Mouse (Mus musculus) thymus, adult 2 months (tissue): ENCODE results near the gene Chn2. TPM values are rescaled to one million over a fixed set of nuclear protein-coding genes. Genes with fewer than 3 reads are reported as not detected.
A peak's percentile ranks its signal among the peaks of the same experiment; 100 is the strongest.

Source experiments
- DNase-seq: peaks from one replicate; pipeline ENCODE4 v3.0.0; 2021
- H3K27ac ChIP-seq: fragments of 200-500 bp; 2 replicates; pipeline ENCODE4 v1.5.1; 2012; ENCODE audit warnings: low read length, control low read depth; ENCODE audit not compliant: control insufficient read depth, insufficient read depth
- H3K27me3 ChIP-seq: fragments of 200-500 bp; 2 replicates; pipeline ENCODE4 v1.6.1; 2012; ENCODE audit warnings: mild to moderate bottlenecking, low read length, moderate library complexity, mixed read lengths; ENCODE audit not compliant: control insufficient read depth, insufficient read depth
- H3K36me3 ChIP-seq: fragments of 200-500 bp; 2 replicates; pipeline ENCODE4 v1.6.1; 2012; ENCODE audit warnings: mild to moderate bottlenecking, low read length, moderate library complexity; ENCODE audit not compliant: control insufficient read depth, insufficient read depth
- H3K4me1 ChIP-seq: fragments of 200-500 bp; replicated peaks from 2 replicates; pipeline ENCODE4 v1.6.1; 2012; ENCODE audit warnings: low read length; ENCODE audit not compliant: control insufficient read depth, insufficient read depth
- H3K4me3 ChIP-seq: fragments of 200-500 bp; 2 replicates; pipeline ENCODE4 v1.5.1; 2012; ENCODE audit warnings: mild to moderate bottlenecking, low read length, control low read depth, moderate library complexity; ENCODE audit not compliant: control insufficient read depth, insufficient read depth
- CTCF ChIP-seq: fragments of 200-500 bp; IDR thresholded peaks from 2 replicates; pipeline ENCODE4 v1.5.1; 2012; ENCODE audit warnings: mild to moderate bottlenecking, control low read depth, low read length, moderate library complexity, borderline replicate concordance; ENCODE audit not compliant: control insufficient read depth, poor library complexity, insufficient read depth; ENCODE audit errors: extremely low read depth
- POLR2A ChIP-seq: fragments of 200-500 bp; IDR thresholded peaks from 2 replicates; pipeline ENCODE4 v1.6.1; 2012; ENCODE audit warnings: mild to moderate bottlenecking, low read length, control low read depth, moderate library complexity; ENCODE audit not compliant: control insufficient read depth, poor library complexity, insufficient read depth; ENCODE audit errors: extremely low read depth
- WGBS: fragments of 180-500 bp; shearing (Covaris S2); methylation state at CpG from one replicate; pipeline ENCODE4 v1.1.7; 2018; 5-methylcytosine and 5-hydroxymethylcytosine counted together
- polyA plus RNA-seq: library from polyadenylated mRNA; depleted of rRNA; stranded (reverse); fragments of >200 nt; gene quantifications from 2 replicates; pipeline ENCODE4 v1.2.3, GENCODE M21; 2012

Chn2 gene
- polyA plus RNA-seq, 1 experiment = 7.6 TPM

DNA sequence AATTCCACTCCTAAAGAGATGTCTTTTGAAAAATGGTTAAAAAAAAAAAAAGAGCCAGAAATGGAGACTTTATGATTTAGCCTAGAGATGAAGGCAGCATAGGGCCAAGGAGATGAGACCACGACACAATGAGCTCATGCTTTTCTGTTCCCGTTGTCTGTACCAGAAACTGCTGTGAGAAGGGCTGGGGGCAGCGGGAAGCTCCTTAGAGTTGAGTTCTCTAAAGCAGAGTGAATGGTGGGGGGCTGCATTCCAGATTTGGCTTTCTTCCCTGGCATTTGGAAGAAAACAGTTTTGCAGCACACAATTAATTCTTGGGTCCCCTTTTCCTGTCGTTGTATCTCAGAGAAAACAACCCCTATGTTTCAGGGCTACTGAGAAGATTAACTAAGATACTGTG, 30.1 kb upstream of the Chn2 start:
- no peak overlapping the region for H3K27ac ChIP-seq
- no peak for DNase-seq
- no peak overlapping the region for H3K4me3 ChIP-seq
- H3K4me1 ChIP-seq = no peaks in the 10 kb centered on the region
- H3K36me3 ChIP-seq = no peaks in the 10 kb centered on the region
- H3K27me3 ChIP-seq = no peaks in the 10 kb centered on the region
- WGBS = 88% methylated on average over 4 of the region's 4 CpGs
- TF ChIP-seq POLR2A = no peak
- TF ChIP-seq CTCF = no peak

DNA sequence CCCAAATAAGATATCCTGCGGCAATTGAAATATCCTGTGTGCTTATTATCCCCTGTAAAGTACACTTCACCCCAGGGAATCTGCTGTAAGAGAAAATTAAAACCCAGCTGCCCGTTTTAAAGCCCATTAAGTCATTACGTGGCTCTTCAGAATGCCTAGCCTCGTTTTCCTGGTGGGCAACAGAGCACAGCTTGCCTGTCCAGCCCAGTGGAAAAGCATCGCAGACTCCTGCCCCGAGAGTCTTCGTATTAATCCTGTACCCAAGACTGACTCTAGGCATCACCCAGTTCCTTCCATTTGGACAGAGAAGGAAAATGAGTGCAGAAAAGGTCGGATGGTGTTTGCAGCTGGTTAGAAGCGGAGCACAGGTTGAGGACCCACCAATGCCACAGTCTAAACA, 29.0 kb upstream of the Chn2 start:
- Histone ChIP-seq H3K36me3 (no peaks in the 10 kb centered on the region), H3K4me1 (no peaks in the 10 kb centered on the region), H3K27me3 (no peaks in the 10 kb centered on the region), H3K27ac (no peak overlapping the region), H3K4me3 (no peak overlapping the region)
- TF ChIP-seq POLR2A (no peak), CTCF (no peak)
- DNase-seq = no peak
- 92% methylated on average over 9 of the region's 9 CpGs for WGBS

DNA sequence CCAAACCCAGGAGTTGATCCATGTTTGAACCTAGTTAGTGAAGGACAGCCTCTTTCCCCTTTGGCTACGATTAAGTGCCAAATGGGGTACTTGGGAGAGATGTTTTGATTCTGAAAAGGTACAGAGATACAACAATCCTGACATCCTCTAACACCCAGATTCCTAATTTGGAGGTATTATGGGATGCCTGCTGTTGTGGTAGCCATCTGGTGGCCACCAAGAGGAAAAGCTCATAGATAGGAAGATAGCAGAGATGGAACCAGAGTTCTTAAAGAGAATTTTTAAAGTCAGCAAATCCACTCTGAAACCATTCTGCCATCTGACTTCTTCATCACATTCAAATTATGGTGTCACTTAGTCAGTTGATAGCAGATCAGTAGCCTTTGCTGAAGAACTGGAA, 27.2 kb upstream of the Chn2 start:
- Histone ChIP-seq H3K27me3 (no peaks in the 10 kb centered on the region), H3K27ac (no peak overlapping the region), H3K4me1 (no peaks in the 10 kb centered on the region), H3K4me3 (no peak overlapping the region), H3K36me3 (no peaks in the 10 kb centered on the region)
- WGBS = 93% methylated on average over 1 of the region's 1 CpGs
- TF ChIP-seq POLR2A (no peak), CTCF (no peak)
- DNase-seq = no peak

DNA sequence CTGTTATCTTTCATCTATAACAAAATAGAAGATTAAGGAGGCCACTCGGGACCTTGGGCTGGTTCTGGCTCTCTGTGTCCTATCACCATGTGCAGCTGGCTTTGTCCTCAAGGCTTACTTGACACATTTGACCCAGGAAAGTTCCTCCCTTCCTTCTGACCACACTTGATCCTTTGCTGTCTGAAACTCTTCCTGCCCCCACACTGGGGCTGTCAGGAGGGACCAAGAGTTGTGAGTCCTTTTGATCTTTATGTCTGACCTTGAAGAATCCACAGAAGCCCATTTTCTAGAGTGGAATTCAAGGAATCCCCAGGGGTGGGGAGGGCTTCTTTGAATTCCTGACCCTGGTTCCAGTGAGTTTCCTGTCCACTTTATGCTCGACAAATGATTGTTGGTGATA, 21.3 kb upstream of the Chn2 start:
- H3K36me3 ChIP-seq = no peaks in the 10 kb centered on the region
- 88% methylated on average over 2 of the region's 2 CpGs for WGBS
- H3K27me3 ChIP-seq = no peaks in the 10 kb centered on the region
- no peak overlapping the region for H3K27ac ChIP-seq
- no peak for DNase-seq
- H3K4me1 ChIP-seq = no peaks in the 10 kb centered on the region
- TF ChIP-seq POLR2A (no peak), CTCF (no peak)
- no peak overlapping the region for H3K4me3 ChIP-seq

DNA sequence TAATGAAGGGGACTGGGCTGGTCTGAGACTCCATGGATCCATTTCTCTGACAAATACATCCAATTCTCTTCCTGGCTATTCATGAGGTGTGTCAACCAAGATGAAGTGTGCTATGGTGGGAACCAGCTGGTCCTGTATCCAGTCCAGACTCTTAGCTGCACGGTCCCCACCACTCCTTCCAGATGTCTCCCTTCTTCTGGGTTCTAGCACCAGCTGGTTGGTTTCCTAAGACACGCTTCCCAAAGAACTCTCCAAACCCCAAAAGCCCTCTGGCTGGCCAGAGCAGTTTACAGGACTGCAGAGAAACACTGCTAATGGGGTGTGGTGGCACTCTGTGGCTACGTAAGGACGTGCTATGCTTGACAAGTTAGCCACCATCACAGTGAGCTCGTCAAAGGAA, 20.5 kb upstream of the Chn2 start:
- no peak overlapping the region for H3K27ac ChIP-seq
- WGBS = 90% methylated on average over 5 of the region's 5 CpGs
- no peaks in the 10 kb centered on the region for H3K4me1 ChIP-seq
- no peak for DNase-seq
- no peak overlapping the region for H3K4me3 ChIP-seq
- no peaks in the 10 kb centered on the region for H3K27me3 ChIP-seq
- H3K36me3 ChIP-seq = no peaks in the 10 kb centered on the region
- TF ChIP-seq CTCF = no peak
- no peak for TF ChIP-seq POLR2A

DNA sequence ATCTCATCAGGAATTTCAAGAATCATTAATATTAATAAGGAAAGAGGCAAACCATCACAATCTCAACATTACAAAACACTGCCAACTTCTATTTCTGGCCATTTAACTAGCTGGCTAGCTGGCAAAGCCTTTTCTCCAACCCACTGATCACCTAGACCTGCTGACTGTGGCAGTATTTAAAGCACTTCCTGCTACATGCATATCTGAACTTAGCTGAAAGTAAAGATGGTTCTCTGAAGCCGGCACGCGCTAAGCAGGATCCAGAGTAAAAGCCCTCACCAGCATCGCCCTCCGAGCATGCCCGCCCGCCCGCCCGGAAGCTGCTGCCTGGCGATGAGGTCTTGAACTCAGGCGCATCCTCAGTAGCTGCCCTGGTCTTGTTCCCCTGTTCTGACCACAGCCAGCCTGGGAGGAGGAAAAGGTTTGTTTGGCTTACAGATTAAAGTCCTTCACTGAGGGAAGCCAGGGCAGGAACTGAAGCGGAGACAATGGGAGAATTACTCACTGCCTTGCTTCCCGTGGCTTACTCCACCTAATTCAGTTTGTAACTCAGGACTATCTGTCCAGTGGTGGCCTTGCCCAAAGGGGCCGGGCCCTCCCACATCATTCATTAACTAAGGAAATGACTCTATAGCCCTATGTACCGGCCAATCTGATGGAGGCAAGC, 18.1 kb upstream of the Chn2 start:
- Histone ChIP-seq H3K27ac (no peak overlapping the region), H3K4me1 (no peaks in the 10 kb centered on the region), H3K36me3 (no peaks in the 10 kb centered on the region), H3K4me3 (no peak overlapping the region), H3K27me3 (no peaks in the 10 kb centered on the region)
- 18% methylated on average over 15 of the region's 15 CpGs for WGBS
- TF ChIP-seq POLR2A (no peak), CTCF (no peak)
- DNase-seq = peak; percentile 2

DNA sequence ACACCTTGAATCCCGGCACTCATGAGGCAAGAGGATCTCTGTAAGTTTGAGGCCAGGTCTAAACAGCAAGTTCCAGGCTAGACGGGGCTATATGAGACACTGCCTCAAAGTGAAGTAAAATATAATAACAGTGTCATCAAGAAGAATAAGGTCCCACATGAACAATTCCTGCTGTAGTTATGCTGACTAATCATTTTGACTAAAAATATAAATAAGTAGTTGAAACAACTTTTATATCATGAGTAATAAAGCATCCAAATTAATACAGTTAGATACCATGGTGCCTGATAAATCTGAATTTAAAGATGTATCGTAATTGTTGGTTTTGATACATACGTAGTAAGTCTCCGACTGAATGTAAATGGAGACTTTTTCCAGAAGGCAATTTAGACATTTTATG, 15.5 kb upstream of the Chn2 start:
- TF ChIP-seq POLR2A (no peak), CTCF (no peak)

More for the DNA sequence above, 15.5 kb upstream of the Chn2 start:
- 97% methylated on average over 5 of the region's 5 CpGs for WGBS
- Histone ChIP-seq H3K27me3 (no peaks in the 10 kb centered on the region), H3K4me1 (no peaks in the 10 kb centered on the region), H3K27ac (no peak overlapping the region), H3K36me3 (no peaks in the 10 kb centered on the region), H3K4me3 (no peak overlapping the region)
- DNase-seq = no peak
